Mouse (Mus musculus) neural tube, embryonic 12.5 days (tissue): Measurements from ENCODE around the gene Rps6ka6. TPM values are rescaled to one million over a fixed set of nuclear protein-coding genes. Genes with fewer than 3 reads are reported as not detected.

ENCODE experiments used
- polyA plus RNA-seq: library from polyadenylated mRNA; unstranded; fragments of >200 nt; fragmentation: Nextera tagmentation; extraction: Ambion mirVana; gene quantifications from 2 replicates; pipeline ENCODE4 v1.2.1, GENCODE M21; 2016

The Rps6ka6 gene
- polyA plus RNA-seq, 1 experiment from 2014 or later: 46.6 TPM

Other genes starting within 250 kb of the Rps6ka6 start
- gene Hdx, start 159.1 kb upstream of the Rps6ka6 start, polyA plus RNA-seq: 2.2 and 2.3 TPM in 2 replicates